Mouse (Mus musculus) lung, postnatal 10 days (tissue): ENCODE results near the gene Dbnl.

Experiments used
- DNase-seq: peaks from one replicate; pipeline ENCODE4 v3.0.0; 2021

The Dbnl gene

DNA sequence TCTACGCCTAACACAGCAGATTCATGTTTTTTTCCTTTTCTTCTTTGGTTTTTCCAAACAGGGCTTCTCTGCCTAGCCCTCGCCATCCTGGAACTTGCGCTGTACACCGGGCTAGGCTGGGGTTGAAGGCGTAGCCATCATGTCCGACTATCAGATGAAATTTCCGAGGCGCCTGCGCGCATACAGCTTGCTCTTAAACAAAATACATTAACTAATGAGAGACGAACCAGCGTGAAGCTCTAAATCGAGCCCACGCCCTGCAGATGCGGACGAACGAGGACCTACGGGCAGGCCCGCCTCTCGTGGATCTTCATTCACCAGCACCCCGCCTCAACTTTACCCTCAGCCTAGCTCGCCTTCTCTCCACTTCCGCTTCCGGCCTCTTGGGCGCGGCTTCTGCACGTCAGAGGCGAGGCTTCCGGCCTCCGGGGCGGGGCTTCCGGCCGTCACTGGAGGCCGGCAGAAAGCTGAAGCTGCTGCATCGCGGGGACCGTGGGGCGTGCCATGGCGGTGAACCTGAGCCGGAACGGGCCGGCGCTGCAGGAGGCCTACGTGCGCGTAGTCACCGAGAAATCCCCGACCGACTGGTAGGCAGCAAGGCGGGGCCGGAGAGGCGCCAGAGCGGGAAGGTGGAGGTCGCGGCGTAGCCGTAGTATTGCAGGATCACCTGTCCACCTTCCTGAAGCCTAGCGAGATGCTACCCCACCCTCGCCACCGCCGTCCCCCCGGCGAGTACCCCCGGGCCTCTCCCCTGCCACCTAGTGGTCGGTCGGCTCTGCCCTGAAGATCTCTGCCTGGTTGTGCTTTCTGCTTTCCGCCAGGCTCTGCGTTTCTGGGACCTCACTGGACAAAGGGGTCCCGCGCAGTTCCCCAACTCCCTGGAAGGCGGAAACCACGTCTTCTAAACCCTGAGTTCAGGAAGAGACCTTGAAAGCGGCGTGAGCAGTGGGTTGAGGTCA lies at the start of gene Dbnl:
TSS of gene Dbnl (plus strand) at position 433 of the 959 bp plus-strand sequence.
- peak; percentile 98 for DNase-seq

GRCm38 (mm10) chr11:5738888-5739632 lies 49.2 kb upstream of the Dbnl start:
- DNase-seq = no peak

DNA sequence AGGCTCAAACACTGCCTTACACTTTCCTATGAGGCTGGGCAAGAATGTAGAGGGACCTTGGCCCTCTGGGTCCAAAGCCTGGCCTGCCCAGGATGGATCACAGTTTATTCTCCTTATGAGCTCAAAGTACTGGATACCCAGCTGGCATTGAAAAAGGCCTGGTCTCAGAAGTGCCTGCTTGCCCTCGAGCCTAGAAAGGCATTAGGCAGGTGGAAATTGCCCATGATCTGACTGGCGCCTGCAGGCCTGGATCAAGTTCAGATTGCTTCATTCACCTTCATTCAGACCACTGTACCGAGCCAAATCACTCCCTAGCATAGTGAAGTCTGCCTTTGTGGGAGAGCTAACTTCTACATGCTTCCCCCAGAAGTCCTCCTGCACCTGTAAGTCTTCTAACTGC lies 48.4 kb upstream of the Dbnl start:
- DNase-seq = no peak

DNA sequence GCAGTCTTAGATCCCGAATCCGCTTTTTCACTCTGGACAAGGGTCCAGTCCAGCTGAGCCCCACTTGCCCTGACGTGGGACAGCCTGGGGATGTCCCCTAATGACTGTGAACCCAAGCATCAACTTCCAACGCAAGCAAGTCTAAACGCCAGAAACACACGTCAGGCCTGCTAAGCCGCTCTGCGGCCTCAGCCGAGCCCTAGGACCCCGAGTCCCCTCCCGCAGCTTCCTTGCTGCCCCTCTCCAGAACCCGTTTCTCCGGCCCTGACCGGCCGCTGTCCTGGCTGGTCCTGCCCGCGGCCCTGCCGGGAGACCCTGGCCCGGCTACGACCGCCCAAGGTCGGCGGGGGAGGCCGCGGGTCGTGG lies 47.7 kb upstream of the Dbnl start:
- DNase-seq = peak; percentile 38

- peak; percentile 84 for DNase-seq
Measured at GRCm38 (mm10) chr11:5740965-5741627, 47.2 kb upstream of the Dbnl start.

DNA sequence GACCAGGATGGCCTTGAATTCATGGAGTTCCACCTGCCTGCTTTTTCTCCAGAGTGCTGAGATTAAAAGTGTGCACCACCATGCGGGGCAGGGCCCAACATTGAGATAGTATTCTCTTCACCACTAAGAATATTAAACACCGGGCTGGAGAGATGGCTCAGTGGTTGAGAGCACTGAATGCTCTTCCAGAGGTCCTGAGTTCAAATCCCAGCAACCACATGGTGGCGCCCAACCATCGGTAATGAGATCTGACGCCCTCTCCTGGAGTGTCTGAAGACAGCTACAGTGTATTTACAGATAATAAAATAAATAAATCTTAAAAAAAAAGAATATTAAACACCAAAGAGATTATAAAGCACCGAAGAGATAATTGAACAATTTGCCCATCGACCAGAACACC lies 46.2 kb upstream of the Dbnl start:
- DNase-seq = peak; percentile 19

GRCm38 (mm10) chr11:5744951-5745350 lies 43.3 kb upstream of the Dbnl start:
- DNase-seq = no peak

- no peak for DNase-seq
Measured at GRCm38 (mm10) chr11:5753755-5754154, 34.5 kb upstream of the Dbnl start.

DNA sequence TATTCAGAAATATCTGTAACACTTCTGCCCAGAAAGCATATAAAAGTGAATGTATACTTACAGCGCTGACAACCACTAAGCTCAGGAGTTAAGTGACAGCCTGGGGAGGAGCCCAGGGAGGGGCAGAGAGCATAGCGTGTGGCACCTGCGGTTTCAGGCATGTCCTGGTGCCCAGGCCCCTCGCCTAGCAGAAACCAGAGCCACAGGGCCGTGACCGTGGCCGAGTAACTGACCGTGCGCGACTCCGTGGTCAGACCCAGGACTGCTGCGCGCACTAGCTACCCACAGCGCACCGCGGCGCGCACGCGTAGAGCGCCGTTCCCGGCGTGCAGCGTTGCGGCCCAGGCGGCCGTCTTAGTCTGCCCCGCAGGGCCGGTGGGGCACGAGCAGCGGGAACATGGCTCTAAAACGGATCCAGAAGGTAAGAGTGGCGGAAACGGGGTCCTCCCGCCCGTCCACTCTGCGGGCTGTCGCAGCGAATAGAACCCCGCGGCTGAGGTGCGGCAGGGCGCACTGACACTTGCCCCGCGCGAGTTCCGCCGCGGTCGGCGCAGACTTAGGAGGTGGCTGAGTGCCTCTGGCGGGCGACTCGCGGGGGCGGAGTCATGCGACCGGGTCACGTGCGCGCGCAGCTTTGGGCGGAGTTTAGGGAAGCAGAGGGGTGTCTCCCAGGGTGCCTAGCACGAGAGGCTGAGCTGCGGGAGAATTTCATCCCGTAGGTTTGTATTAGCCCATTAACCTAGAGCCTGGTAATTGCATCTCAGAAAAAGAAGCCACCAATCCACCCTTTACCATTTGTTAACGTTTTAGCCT lies 26.3 kb upstream of the Dbnl start, which contains the start of gene Urgcp:
TSS of gene Urgcp (minus strand) at position 557 of the 813 bp plus-strand sequence.
- peak; percentile 96 for DNase-seq

GRCm38 (mm10) chr11:5762633-5762982 lies 25.7 kb upstream of the Dbnl start:
- no peak for DNase-seq

DNA sequence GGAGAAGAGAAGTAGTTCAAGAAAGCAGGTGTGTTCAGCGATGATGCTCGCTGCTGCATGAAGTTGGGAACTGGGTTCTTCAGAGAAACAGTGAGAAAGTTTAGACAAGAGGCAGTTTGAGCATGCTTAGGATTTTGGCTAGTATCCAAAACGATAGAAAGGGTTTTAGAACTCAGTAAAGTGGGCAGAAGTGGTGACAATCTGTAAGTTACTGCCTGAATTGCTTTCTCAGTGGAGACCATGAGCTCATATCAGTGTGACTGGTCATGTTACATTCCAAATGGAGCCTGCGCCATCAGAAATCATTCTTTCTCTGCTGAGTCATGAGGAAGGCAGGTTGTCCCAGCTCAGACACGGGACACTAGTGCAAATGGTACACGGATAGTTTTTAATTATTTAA lies 22.3 kb upstream of the Dbnl start:
- no peak for DNase-seq

GRCm38 (mm10) chr11:5778481-5778880 lies 9.8 kb upstream of the Dbnl start:
- DNase-seq = no peak

GRCm38 (mm10) chr11:5780035-5780499 lies 8.2 kb upstream of the Dbnl start:
- DNase-seq = no peak

DNA sequence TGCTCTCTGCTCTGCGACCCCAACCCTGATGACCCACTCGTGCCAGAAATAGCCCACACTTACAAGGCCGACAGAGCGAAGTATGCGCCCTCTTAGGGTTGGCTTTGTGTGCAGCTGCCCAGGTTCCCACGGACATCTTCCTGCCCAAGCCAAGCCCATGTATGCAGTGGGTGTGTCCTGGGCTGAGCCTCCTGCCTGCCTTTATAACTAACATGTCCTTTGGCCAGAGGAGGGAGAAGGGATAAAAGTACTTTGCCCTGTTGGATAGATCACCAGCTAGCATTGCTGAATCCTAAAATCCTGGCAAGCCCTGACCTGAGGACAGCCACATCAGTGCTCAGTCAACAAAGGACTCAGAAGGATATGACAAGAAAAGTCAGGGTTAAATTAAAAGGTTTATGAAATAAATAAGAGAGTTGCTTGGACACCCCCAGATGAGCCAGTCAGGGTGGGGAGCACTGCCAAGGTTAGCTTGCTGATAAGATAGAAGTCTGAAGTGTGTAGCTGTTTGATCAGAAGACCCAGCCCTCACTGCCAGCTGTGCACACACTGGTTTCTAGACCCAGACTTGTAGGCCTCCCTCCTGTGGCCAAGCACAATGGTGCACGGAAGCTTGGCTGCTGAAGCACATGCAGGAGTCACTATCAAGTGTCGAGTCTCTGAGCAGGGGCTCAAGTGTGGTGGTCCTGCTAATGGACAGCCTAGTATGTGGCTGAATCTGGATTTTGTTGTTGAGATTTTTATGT lies 5.9 kb upstream of the Dbnl start:
- DNase-seq = no peak

DNA sequence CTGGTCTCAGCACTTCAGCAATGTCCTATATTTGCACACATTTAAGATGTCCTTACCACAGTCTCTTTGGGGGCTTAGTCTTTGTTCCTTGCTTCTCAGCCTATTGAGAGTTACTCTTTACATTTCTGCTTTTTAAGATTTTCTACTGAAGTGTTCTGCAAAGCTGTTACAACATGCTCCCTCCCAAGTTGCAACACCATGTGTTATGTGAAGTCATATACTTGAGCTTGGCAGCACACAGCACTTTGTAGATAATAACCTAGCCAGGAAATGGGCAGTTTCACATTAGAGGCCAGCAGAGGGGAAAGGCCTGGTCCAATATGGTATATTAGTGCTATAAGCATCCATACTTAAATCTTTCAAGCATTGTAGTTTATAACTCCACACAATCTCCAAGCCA lies 2.6 kb upstream of the Dbnl start:
- DNase-seq = peak; percentile 46

DNA sequence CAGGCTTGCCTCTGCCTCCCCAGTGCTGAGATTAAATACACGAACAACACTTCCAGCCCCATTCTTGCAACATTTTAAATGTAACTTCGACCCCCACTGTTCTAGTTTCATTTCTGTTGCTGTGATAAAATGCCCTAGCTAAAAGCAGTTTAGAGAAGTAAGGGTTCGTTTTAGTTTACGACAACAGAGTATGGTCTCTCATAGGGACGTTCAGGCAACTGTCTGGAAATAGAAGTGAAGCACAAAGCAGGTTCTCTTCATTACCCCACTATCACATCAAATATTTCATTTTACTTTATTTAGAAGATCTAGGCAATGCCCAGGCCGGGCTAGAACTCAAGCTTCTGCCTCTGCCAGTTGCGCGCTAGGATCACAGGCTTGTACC lies 625 bp upstream of the Dbnl start:
- DNase-seq = no peak

- no peak for DNase-seq
Measured at GRCm38 (mm10) chr11:5789071-5789753, 924 bp downstream of the Dbnl start.

DNA sequence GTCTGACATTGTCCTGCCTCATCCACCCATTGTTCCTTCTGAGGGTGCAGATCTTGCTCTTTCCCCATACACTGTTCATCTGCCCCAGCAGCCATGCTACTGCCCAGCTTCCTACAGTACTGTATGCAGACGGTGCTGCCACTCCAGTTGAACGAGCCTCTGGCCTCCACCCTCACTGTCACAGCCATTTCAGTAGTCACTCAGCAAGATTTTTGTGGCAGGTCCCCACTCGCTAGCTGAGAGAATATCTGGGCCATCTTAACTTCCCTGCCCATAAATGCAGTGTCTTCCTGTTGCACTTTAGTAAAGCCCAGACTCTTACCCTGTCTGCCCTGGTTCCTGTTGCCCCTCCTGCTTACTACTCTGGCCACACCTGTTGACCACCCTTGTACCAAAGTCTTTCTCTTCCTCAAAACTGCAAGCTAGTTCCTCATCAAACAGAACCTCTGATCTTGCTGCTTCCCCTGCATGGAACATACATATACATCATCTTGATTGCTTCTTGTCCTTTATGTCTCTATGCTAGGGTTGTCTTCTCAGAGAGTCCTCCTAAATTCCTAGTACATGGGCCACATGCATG lies 1.6 kb downstream of the Dbnl start:
- no peak for DNase-seq

- no peak for DNase-seq
Measured at GRCm38 (mm10) chr11:5790431-5790830, 2.1 kb downstream of the Dbnl start.

DNA sequence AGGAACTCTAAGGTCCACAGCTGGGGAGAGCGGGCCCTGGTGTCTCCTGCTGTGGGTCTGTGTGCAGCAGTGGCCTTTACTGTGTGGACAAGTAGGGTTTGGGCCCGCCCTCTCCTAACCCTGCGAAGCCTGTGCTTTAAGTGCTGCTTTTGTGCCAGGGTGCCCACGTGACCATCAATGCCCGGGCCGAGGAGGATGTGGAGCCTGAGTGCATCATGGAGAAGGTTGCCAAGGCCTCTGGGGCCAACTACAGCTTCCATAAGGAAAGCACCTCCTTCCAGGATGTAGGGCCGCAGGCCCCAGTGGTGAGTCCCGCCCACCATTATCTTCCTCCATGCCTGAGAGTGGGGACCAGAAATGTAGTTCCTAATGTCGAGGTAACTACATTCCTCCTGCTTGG lies 7.0 kb downstream of the Dbnl start:
- no peak for DNase-seq

- DNase-seq = no peak
Measured at GRCm38 (mm10) chr11:5795706-5796105, 7.4 kb downstream of the Dbnl start.
